Mouse (Mus musculus): ENCODE measurements around the gene Gldc. TPM values are rescaled to one million over a fixed set of nuclear protein-coding genes. Genes with fewer than 3 reads are reported as not detected.
"Not testable (repeated sequence)": the region's sequence is repeated elsewhere in the genome, so short reads cannot be mapped to it uniquely, and the experiment has no call there.

Gldc gene
- total RNA-seq (2021) = 10 to 100 TPM; 22.3 to 23.1 TPM

DNA sequence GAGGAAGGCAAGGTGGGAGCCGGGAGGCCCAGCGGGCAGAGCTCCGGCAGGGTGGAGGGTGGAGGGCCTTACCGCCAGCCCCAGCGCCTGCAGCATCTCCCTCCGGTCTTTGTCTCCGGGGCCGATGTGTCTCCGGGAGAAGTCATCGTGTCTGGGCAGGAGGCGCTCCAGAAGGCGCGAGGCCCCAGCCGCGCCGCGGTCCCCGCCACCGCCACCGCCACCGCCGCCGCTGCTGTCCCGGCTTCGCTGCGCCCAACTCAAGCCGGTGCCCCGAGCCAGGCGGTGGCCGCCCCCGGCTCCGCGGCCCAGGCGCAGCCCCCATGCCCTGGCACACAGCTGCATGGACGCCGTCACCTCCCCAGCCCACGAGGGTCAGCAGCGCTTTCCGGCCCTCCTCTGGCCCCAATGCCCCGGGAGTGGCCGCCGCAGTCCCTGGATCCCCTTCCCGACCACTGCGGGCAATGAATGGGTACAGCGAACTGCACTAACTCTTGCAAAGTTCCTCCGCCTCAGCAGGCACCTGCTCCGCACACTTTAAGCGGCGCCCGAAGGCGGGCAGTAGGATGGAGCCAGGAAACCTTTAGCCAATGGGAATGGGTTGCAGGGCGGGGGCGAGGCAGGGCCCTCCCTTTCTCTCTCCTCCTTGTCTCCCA, at the start of gene Gldc:
Gldc (minus strand) TSS at position 511 of the 653 bp plus-strand sequence.
- intact Hi-C loops (cut with DNase I) = no loop called here
- peak; percentile 37 to 53 for DNase-seq (ENCODE audit: low spot score in 2 of 2)

DNA sequence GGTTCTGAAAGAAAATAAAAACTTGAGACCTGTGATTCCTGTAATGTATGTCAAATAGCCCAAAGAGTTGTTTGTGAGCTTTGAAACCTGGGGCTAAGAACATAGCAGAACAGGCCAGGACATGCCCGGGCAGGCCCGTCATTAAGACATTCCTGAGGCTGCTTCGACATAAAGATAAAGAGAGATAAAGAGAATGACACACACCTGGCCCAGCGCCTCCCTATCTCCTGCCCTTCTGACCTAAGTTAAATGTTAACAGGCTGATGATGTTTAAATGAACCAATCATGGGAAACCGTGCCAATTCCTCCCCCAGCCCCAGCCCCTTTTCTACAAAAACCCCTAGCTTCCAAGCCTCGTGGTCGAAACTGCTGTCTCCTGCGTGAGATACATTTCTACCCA, 47.4 kb upstream of the Gldc start:
- intact Hi-C loops (cut with DNase I); DNase-seq (ENCODE audit: low spot score in 2 of 2): not testable (repeated sequence)

- DNase-seq (ENCODE audit: low spot score in 2 of 2) = peak; percentile 30 to 33
- intact Hi-C loops (cut with DNase I) = loop anchor here (5.0 kb wide), 1 partner anchor 335 kb away; no protein-coding TSS in a partner anchor
Measured at GRCm38 (mm10) chr19:30217335-30217734, 42.1 kb upstream of the Gldc start.

GRCm38 (mm10) chr19:30216186-30216585, 41.0 kb upstream of the Gldc start:
- intact Hi-C loops (cut with DNase I) = loop anchor here (5.0 kb wide), 1 partner anchor 336 kb away; no protein-coding TSS in a partner anchor
- DNase-seq (ENCODE audit: low spot score in 2 of 2) = no peak

DNA sequence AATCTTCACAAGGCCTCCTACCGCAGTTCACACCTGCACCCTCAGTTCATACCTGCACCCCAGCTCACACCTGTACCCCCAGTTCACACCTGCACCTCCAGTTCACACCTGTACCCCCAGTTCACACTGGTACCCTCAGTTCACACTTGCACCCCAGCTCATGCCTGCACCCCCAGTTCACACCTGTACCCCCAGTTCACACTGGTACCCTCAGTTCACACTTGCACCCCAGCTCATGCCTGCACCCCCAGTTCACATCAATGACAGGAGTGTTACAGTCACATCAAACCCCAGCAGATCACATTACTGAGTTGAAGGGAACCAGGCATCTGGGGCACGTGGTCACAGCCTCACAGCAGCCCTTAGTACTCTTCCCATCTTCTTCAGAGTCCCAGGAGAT, 40.5 kb upstream of the Gldc start:
- intact Hi-C loops (cut with DNase I) = loop anchor here (5.0 kb wide), 1 partner anchor 337 kb away; no protein-coding TSS in a partner anchor
- not testable (repeated sequence) for DNase-seq (ENCODE audit: low spot score in 2 of 2)

DNA sequence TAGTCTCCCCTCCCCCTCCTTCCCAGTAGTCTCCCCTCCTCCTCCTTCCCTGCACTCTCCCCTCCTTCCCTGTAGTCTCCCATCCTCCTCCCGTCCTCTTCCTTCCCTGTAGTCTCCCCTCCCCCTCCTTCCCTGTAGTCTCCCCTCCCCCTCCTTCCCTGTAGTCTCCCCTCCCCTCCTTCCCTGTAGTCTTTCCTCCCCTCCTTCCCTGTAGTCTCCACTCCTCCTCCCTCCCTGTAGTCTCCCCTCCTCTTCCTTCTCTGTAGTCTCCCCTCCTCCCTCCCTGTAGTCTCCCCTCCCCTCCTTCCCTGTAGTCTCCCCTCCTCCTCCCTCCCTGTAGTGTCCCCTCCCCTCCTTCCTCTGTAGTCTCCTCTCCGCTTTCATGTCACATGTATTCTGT, 38.8 kb upstream of the Gldc start:
- DNase-seq (ENCODE audit: low spot score in 2 of 2) = no peak
- intact Hi-C loops (cut with DNase I) = no loop called here

DNA sequence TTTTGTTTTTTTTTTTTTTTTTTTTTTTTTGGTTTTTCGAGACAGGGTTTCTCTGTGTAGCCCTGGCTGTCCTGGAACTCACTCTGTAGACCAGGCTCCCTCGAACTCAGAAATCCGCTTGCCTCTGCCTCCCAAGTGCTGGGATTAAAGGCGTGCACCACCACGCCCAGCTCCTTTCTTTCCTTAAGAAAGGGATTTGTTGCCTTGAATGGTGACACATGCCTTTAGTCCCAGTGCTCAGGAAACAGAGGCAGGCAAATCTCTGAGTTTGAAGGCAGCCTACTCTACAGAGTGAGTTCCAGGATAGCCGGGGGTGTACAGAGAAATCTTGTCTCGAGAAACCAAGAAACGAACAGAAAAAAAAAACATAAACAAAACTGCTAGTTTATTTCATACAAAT, 33.8 kb upstream of the Gldc start:
- intact Hi-C loops (cut with DNase I) = loop anchor here (10.0 kb wide), 3 partner anchors 174 to 524 kb away; partner anchors contain the start of gene Uhrf2
- DNase-seq (ENCODE audit: low spot score in 2 of 2) = not testable (repeated sequence)

DNA sequence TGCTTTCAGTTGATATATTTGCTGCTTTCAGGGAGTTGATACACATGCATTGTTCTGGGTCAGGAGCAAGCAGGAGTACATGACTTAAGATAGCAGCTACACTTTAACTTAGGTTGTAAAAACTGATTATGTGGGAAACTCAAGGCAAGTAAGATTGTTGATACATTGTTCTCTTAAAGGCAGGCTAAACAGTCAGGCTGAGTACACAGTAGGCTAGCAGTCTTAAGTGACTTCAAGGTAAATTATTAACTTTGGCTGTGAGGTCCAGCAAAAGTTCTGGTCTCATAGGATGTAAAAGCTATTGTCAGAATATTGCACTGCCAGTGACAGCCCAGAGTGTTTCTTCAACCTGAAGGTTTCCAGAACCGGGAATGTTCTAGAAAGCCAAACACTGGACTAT, 31.8 kb upstream of the Gldc start:
- intact Hi-C loops (cut with DNase I) = loop anchor here (10.0 kb wide), 3 partner anchors 172 to 522 kb away; partner anchors contain the start of gene Uhrf2
- DNase-seq (ENCODE audit: low spot score in 2 of 2) = no peak

DNA sequence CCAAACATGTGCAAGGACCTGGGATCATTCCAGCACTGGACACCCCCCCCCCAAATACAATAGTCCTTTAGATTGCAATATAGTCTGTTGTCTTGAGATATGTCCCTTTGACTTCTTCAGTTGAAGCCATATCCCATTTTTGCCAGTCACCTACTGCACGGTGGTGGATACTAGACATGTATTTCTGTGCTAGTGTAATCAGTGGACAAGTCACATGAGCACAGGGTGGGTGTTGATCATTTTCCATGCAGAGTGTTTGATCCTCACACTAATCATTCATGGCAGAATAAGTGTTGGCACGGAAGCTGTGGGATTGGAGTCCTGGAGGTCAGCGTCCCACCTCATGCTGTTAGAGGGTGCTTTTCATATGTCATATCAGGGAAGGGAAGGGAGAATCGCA, 30.6 kb upstream of the Gldc start:
- intact Hi-C loops (cut with DNase I) = loop anchor here (2.0 to 10.0 kb wide), 4 partner anchors 171 to 521 kb away; partner anchors contain the start of gene Uhrf2
- DNase-seq (ENCODE audit: low spot score in 2 of 2) = no peak

DNA sequence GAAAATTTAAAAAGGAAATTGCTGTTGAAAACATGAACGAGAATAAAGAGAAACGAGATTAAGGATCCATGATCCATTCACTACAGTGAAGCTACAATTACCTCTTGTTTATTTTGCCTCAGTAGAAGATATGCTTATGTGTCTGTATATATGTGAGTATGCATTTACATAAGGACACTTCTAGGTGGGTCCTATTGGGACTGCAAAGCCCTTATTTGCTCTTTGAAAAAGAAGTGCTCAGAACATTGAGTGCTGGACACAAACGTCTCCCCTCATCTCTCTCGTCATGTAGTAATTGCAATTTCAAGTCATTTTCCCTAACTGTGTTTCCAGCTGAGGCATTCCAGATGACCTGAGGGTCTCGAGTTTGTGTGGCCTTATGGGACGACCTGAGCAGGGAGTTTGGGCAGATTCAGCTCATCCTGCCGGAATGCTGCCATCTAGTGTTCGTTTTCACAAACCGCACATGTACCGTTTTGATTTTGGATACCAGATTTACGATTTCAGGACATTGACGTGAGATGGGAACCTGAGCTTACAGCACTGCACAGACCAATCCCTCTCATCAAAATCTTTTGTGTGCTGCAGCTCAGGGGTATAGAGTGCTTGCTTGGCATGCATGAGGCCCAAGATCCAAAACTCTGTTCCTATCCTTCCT, 30.1 kb upstream of the Gldc start:
- DNase-seq (ENCODE audit: low spot score in 2 of 2) = peak; percentile 9 to 11
- intact Hi-C loops (cut with DNase I) = loop anchor here (2.0 to 10.0 kb wide), 4 partner anchors 170 to 520 kb away; partner anchors contain the start of gene Uhrf2

DNA sequence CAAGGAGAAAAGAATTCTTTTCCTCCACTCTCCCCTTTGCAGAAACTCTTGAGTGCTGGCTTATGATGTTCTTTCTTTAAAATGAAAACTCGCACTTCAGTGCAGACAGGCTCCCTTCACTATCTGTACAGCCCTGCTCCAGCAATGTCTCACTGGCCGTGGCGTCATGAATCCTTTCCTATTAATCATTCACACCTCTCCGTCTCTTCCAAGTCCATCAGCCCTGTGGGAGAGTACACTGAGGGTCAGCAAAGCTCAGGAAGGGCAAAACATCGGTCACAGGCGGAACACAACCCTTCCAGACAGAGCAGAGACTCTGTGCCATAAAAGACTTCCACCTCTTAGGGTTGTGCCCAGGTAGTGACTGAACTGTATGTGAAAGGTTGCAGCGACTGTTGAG, 26.9 kb upstream of the Gldc start:
- intact Hi-C loops (cut with DNase I) = loop anchor here (10.0 kb wide), 3 partner anchors 167 to 517 kb away; partner anchors contain the start of gene Uhrf2
- no peak for DNase-seq (ENCODE audit: low spot score in 2 of 2)

DNA sequence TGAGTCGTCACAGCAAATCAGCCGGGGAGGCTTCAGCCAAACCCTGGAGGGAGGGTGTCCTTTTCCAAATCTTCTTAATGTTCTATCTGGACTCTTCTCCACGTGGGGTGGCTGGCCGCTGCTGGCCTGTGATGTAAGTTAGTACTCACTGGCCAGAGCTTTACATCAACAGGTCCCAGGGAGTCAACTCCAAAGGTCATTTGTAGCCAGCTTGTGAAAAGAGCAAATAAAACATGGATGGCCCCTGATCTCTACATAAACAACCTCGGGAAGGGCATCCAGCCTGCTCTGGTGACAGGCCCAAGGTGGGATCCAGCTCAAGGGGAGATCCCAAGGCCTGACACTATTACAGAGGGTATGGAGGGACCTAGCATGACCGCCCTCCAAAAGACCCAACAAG, 19.8 kb upstream of the Gldc start:
- intact Hi-C loops (cut with DNase I) = no loop called here
- no peak for DNase-seq (ENCODE audit: low spot score in 2 of 2)

DNA sequence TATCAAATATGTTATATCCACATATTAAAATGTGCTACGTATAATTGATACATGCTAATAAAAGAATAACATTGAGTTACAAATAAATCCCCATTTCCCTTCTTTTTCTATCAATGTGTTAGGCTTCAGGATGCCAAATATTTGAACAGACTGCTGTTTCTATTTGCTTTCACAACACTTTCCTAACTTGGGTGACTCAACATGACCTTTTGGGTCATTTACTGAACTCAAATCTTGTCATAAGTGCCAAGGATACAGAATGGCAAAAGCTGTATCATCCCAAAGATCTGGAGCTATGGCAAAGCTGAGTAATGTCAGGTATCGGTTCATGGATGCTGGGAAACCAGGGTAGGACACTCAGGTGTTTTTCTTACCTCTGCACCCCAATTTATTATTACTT, 12.0 kb upstream of the Gldc start:
- intact Hi-C loops (cut with DNase I) = no loop called here
- no peak for DNase-seq (ENCODE audit: low spot score in 2 of 2)

DNA sequence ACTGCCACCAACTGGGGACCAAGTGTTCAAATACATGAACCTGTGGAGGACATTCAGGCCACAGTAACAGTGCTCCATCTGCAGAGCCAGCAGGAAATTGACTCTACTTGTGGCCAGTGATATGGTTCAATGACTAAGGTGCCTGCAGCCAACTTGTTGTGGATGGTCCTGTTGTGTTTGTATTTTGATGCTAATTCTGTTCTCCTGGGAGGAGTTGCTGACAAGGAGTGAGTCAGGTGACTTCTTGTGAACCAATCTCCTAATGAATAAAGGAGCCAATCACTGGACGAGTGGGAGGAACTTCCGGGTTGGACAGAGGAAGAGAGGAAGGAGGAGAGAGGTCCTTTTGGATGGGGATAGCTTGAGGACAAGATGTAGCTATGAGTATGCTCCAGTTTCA, 10.3 kb upstream of the Gldc start:
- intact Hi-C loops (cut with DNase I) = no loop called here

GRCm38 (mm10) chr19:30179979-30180378, 4.8 kb upstream of the Gldc start:
- no peak for DNase-seq (ENCODE audit: low spot score in 2 of 2)

More for the DNA sequence above, 10.3 kb upstream of the Gldc start:
- no peak for DNase-seq (ENCODE audit: low spot score in 2 of 2)

GRCm38 (mm10) chr19:30174074-30174670, 1.1 kb downstream of the Gldc start:
- DNase-seq (ENCODE audit: low spot score in 2 of 2) = no peak
- intact Hi-C loops (cut with DNase I) = no loop called here

More at GRCm38 (mm10) chr19:30179979-30180378, 4.8 kb upstream of the Gldc start:
- intact Hi-C loops (cut with DNase I) = no loop called here

- intact Hi-C loops (cut with DNase I) = no loop called here
- DNase-seq (ENCODE audit: low spot score in 2 of 2) = no peak
Measured at GRCm38 (mm10) chr19:30171346-30172055, 3.7 kb downstream of the Gldc start.

DNA sequence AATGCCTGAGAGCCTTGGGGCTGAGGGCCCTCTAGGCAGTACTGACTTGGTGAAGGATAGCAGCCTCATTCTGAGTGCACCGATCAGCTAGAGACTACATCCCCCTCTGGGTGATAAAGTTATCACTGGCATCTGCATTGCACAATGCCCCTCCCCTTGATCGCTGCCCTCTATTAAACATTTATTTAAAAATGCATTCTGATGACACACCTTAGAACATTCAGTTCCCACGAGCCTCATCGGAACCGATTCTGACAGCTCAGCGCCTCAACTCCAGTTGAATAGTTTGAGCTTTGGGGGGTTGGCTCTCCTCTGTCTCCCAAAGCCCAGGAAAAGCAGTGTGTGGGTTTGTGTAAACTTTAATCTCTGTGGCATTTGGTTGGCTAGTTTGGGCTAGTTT, 4.9 kb downstream of the Gldc start:
- intact Hi-C loops (cut with DNase I) = no loop called here
- DNase-seq (ENCODE audit: low spot score in 2 of 2) = no peak

GRCm38 (mm10) chr19:30166801-30167505, 8.3 kb downstream of the Gldc start:
- intact Hi-C loops (cut with DNase I) = no loop called here
- no peak for DNase-seq (ENCODE audit: low spot score in 2 of 2)

Data from left cerebral cortex, postnatal 36 days (tissue).